Mouse (Mus musculus) inflammation-experienced regulatory T-cells, adult 6 months (primary cell): Measurements from ENCODE around the gene Rnase9. TPM values are rescaled to one million over a fixed set of nuclear protein-coding genes. Genes with fewer than 3 reads are reported as not detected.
"Not testable (repeated sequence)": the region's sequence is repeated elsewhere in the genome, so short reads cannot be mapped to it uniquely, and the experiment has no call there.

Source experiments
- ATAC-seq: one replicate; pipeline ENCODE4 v1.8.0; 2017
- polyA plus RNA-seq, 3 experiments: library from polyadenylated mRNA; unstranded; fragments of 100-300 nt; shearing (Covaris generic); gene quantifications; one replicate each; pipeline ENCODE4 v1.2.1; 2017

Rnase9 gene
- polyA plus RNA-seq, 3 experiments from 2014 or later, result not detected

DNA sequence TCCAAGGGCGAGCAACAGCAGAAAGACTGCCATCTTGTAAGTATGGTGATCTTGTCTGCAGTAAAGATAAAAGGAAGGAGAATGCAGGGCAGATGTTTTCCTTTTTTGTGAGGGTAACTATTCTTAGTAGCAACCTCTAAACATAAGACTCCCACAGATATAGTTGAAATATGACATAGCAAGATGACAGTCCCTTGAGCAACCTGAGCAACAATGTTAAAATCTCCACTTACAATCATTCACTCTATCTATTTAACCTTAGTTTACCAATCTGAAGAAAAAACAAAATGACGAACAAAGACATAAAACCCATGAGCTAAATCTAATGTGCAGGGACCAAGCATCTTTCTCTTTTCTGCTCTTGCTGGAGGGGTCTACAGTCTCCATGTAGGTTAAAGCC is 8.4 kb upstream of the Rnase9 start, which contains the start of gene Rnase11:
Rnase11 (minus strand) TSS at position 101 of the 400 bp plus-strand sequence.
- ATAC-seq, result no peak

- no peak for ATAC-seq
These were observed 6.2 kb upstream of the Rnase9 start for GRCm38 (mm10) chr14:51047846-51048245.

- ATAC-seq, result no peak
These were observed 5.5 kb downstream of the Rnase9 start for GRCm38 (mm10) chr14:51036214-51036613.

GRCm38 (mm10) chr14:51035206-51035605 is 6.5 kb downstream of the Rnase9 start:
- ATAC-seq, result no peak

DNA sequence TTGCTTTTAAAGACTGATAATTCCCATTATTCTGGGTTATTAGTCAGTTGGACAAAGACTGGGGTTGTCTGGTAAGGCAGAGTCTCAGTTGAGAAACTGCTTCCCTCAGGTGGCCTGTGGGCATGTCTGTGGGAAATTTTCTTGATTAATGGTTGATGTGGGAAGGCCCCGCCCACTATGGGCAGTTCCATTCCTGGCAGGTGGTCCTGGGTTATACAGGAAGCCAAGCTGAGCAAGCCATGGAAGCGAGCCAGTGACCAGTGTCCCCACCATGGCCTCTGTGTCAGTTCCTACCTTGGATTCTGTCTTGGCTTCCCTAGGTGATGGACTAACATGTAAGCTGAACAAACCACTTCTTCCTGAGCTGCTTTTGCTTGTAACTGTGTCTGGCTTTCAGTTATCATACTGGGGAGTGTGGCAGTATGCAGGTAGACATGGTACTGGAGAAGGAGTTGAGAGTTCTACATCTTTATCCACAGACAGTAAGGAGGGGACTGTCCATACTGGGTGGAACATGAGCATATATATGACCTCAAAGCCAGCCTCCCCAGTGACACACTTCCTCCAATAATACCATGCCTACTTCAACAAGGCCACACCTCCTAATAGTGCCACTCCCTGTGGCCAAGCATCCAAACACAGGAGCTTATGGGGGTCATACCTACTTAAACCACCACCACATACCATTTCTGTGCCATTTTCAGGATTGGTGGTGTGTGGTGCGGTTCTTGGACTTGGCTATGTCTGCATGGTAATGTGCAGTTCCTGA is 14.1 kb downstream of the Rnase9 start:
- no peak for ATAC-seq

GRCm38 (mm10) chr14:51026391-51027133 is 15.1 kb downstream of the Rnase9 start:
- ATAC-seq, result peak; percentile 96

- no peak for ATAC-seq
These were observed 16.8 kb downstream of the Rnase9 start for GRCm38 (mm10) chr14:51024820-51025219.

DNA sequence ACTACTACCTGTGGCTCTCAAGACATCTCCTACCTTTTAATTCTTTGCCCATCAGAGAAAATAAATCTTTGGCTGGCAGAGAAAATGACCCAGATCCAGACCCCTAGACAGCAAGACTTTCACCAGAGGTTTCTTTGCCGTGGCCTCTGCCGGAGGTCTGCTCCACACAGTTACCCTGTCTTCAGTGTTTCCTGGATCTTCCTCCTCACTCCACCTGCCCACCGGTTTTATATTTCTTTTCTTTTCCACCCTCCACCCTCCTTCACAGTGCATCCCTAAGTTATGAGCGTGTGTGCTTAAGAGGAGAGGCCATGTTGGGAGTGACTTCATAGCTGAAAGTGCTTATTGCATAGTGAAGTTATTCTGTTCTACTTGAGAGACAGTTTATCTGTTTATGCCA is 18.2 kb downstream of the Rnase9 start:
- no peak for ATAC-seq

- ATAC-seq, result no peak
These were observed 24.4 kb downstream of the Rnase9 start for GRCm38 (mm10) chr14:51017256-51017655.

DNA sequence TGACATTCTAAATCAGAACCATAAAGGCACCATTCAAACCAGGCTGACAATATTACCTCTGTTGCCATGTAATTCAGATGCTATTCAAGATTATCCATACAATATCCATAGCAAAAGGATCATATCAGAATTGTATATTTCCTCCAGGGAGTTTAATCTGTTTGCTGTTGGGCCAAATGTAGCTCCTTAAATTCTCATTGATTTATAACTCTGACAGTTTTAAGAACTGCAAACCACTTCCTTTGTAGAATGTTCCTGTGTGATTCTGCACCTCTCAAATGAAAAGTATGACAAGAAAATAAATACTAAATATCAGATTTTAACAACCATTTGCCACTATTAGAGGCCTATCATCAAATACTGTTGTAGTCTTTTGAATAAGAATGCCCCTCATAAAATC is 25.9 kb downstream of the Rnase9 start:
- no peak for ATAC-seq

DNA sequence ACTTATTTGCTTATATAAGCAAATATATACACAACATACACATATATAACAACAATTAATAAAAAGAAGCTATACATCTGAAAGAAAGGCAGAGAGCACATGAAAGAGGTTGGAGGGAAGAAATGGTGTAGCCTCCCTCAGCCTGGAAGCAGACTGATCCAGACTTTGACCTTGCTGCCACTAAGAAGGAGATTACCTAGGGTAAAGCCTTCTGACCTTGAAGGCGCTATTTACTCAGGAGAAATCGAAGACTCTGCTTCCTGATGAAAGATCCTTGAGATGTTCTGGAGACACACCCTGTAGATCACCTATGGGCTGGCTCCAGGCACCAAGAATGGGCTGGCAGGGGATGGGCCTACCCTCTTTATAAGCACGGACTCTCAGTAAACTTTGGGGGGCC is 26.9 kb downstream of the Rnase9 start:
- ATAC-seq, result not testable (repeated sequence)

DNA sequence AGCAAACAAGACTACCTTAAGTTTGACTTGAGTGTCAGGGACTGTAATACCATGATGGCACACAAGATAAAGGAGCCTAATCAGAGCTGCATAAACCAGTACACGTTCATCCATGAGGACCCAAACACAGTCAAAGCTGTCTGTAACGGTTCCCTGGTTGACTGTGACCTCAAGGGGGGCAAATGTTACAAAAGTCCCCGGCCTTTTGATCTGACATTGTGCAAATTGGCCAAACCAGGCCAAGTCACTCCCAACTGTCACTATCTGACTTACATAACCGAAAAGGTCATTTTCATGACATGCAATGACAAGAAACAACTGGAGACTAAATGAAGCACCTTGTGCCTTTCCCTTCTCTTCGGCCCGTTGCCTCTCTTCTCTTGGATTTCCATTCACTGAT is 32.1 kb downstream of the Rnase9 start:
- ATAC-seq, result no peak

DNA sequence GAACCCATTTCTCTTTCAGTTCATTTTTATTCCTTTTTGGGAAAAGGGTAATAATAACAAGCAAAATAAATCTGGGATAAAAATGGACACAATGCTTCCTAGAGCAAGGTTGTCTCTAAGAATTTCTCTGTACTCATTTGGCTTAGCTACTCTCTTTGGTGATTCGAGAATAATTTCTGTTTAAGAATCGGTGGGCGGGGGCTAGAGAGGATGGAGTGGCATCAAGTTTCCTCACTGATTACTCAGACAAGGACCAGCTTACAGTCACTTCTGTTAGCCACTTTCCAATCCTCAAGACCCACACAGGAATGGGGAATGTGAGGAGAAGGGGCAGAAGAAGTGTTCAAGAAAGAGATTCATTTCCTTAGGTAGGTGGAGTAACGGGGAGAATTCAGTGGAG is 32.9 kb downstream of the Rnase9 start:
- ATAC-seq, result no peak

- no peak for ATAC-seq
These were observed 33.6 kb downstream of the Rnase9 start for GRCm38 (mm10) chr14:51007914-51008713.

DNA sequence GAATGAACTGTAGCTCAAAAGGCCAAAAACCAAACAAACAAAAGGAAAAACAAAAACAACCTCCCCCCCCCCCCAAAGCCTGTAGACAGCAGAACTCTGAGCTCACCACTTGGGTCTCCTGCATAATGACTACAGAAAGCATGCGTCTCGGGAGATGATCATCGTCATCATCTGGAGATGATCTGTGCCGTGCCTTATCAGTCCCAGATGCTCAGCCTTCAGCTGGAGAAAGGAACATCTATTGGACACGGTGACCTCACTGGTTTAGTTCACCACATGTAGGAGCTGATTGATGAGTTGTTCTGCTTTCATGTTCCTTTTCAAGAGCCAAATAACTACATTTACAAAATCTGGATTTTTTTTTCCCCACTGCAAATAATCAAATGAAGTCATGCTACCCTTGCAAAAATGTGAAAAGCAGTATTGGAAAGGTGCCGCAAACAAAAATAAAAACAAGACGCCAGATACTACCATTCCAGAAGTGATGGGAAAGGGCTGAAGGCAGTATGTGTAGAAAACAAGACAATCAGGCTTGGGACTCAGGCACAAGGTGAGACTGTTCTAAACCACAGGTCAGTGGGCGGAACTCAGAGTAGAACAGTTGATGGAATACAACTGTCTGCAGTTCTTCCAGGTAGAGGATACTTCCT is 34.4 kb downstream of the Rnase9 start, which contains the start of gene Rnase10:
Rnase10 (plus strand) TSS at position 600 of the 650 bp plus-strand sequence.
- no peak for ATAC-seq

GRCm38 (mm10) chr14:50997999-50998666 is 43.5 kb downstream of the Rnase9 start:
- peak; percentile 69 for ATAC-seq

- ATAC-seq, result peak; percentile 29
These were observed 44.6 kb downstream of the Rnase9 start for GRCm38 (mm10) chr14:50997088-50997487.

GRCm38 (mm10) chr14:50991037-50991436 is 50.6 kb downstream of the Rnase9 start:
- ATAC-seq, result peak; percentile 98
